Mouse (Mus musculus): Measurements from ENCODE around the gene Nmt2.
A peak's percentile ranks its signal among the peaks of the same experiment; 100 is the strongest.

The Nmt2 gene

GRCm38 (mm10) chr2:3326547-3326946 is 42.5 kb downstream of the Nmt2 start:
- ATAC-seq (ENCODE audit: low TSS enrichment), result no peak

- no peak for ATAC-seq (ENCODE audit: low TSS enrichment)
Measured at GRCm38 (mm10) chr2:3327351-3327750, 43.3 kb downstream of the Nmt2 start.

GRCm38 (mm10) chr2:3331071-3331703 is 47.2 kb downstream of the Nmt2 start:
- no peak for ATAC-seq (ENCODE audit: low TSS enrichment)

GRCm38 (mm10) chr2:3332056-3332455 is 48.0 kb downstream of the Nmt2 start:
- ATAC-seq (ENCODE audit: low TSS enrichment), result no peak; the same call in 1 of the 2 replicates

GRCm38 (mm10) chr2:3332484-3333242 is 48.7 kb downstream of the Nmt2 start, which contains the start of gene Rpp38:
Gene Rpp38 (minus strand): TSS chr2:3332643.
- peak; percentile 94 for ATAC-seq (ENCODE audit: low TSS enrichment)

GRCm38 (mm10) chr2:3333761-3334160 is 49.7 kb downstream of the Nmt2 start:
- no peak for ATAC-seq (ENCODE audit: low TSS enrichment)

GRCm38 (mm10) chr2:3335611-3336301 is 51.7 kb downstream of the Nmt2 start, which contains the start of gene Acbd7:
Gene Acbd7 (plus strand): TSS chr2:3336168.
- peak; percentile 76 for ATAC-seq (ENCODE audit: low TSS enrichment)

- no peak for ATAC-seq (ENCODE audit: low TSS enrichment)
Measured at GRCm38 (mm10) chr2:3348422-3348821, 64.4 kb downstream of the Nmt2 start.

- ATAC-seq (ENCODE audit: low TSS enrichment), result peak; percentile 65; the same call in 1 of the 2 replicates
Measured at GRCm38 (mm10) chr2:3348919-3349318, 64.9 kb downstream of the Nmt2 start.

- ATAC-seq (ENCODE audit: low TSS enrichment), result no peak
Measured at GRCm38 (mm10) chr2:3353160-3353559, 69.1 kb downstream of the Nmt2 start.

- no peak for ATAC-seq (ENCODE audit: low TSS enrichment)
Measured at GRCm38 (mm10) chr2:3355793-3356192, 71.8 kb downstream of the Nmt2 start.

GRCm38 (mm10) chr2:3356311-3356710 is 72.3 kb downstream of the Nmt2 start:
- no peak for ATAC-seq (ENCODE audit: low TSS enrichment)

- no peak for ATAC-seq (ENCODE audit: low TSS enrichment)
Measured at GRCm38 (mm10) chr2:3357887-3358286, 73.9 kb downstream of the Nmt2 start.

GRCm38 (mm10) chr2:3361067-3361466 is 77.1 kb downstream of the Nmt2 start:
- no peak for ATAC-seq (ENCODE audit: low TSS enrichment)

- no peak for ATAC-seq (ENCODE audit: low TSS enrichment)
Measured at GRCm38 (mm10) chr2:3365127-3365526, 81.1 kb downstream of the Nmt2 start.
